Mouse (Mus musculus) CH12.LX (cell line): Measurements from ENCODE around the gene Mmp28. TPM values are rescaled to one million over a fixed set of nuclear protein-coding genes. Genes with fewer than 3 reads are reported as not detected.

Experiments used
- DNase-seq: peaks from one replicate; pipeline ENCODE4 v3.0.0-alpha.2; 2013; ENCODE audit errors: extremely low read depth
- H3K27ac ChIP-seq: 2 replicates; pipeline ENCODE4 v1.5.1; 2012; ENCODE audit warnings: low read depth, mild to moderate bottlenecking, control low read depth, moderate library complexity; ENCODE audit not compliant: insufficient read depth
- H3K27me3 ChIP-seq: replicated peaks from 2 replicates; pipeline ENCODE3; 2012; ENCODE audit warnings: inconsistent platforms
- H3K36me3 ChIP-seq, 2 experiments: replicated peaks in 1 of 2; 2 replicates each; pipeline versions ENCODE3 to v1.6.1; 2012; ENCODE audit warnings: inconsistent platforms in 1 of 2, low read length in 1 of 2, mild to moderate bottlenecking in 1 of 2, mixed read lengths in 1 of 2, moderate library complexity in 1 of 2; ENCODE audit not compliant: control insufficient read depth in 1 of 2, insufficient read depth in 1 of 2
- H3K4me1 ChIP-seq, 2 experiments: 2 replicates each; pipeline ENCODE4 v1.6.1; 2012; ENCODE audit warnings: inconsistent platforms in 1 of 2, moderate library complexity in 1 of 2; ENCODE audit not compliant: insufficient read depth in 2 of 2, control insufficient read depth in 1 of 2
- H3K4me2 ChIP-seq: 2 replicates; pipeline ENCODE4 v1.6.1; 2012; ENCODE audit warnings: low read depth, mild to moderate bottlenecking, control low read depth; ENCODE audit not compliant: poor library complexity, insufficient read depth, severe bottlenecking
- H3K4me3 ChIP-seq, 3 experiments: fragments of 150-350 bp in 1 of 3; sonication (generic) in 1 of 3; replicated peaks in 1 of 3; 2 replicates each; pipeline versions ENCODE3 to v1.5.1; 2011 to 2012; ENCODE audit warnings: low read depth in 2 of 3, low read length in 2 of 3, mild to moderate bottlenecking in 2 of 3, moderate library complexity in 2 of 3, control low read depth in 1 of 3, improper control_type of control experiment in 1 of 3, inconsistent platforms in 1 of 3, mixed read lengths in 1 of 3; ENCODE audit not compliant: poor library complexity in 1 of 3
- H3K79me2 ChIP-seq: replicated peaks from 2 replicates; pipeline ENCODE4 v1.6.1; 2012; ENCODE audit warnings: mild to moderate bottlenecking, moderate library complexity; ENCODE audit not compliant: control insufficient read depth, poor library complexity, insufficient read depth, severe bottlenecking; ENCODE audit errors: extremely low read depth
- H3K9ac ChIP-seq: 2 replicates; pipeline ENCODE4 v1.6.1; 2012; ENCODE audit warnings: low read depth, mild to moderate bottlenecking, control low read depth, moderate library complexity; ENCODE audit not compliant: insufficient read depth
- H3K9me3 ChIP-seq: replicated peaks from 2 replicates; pipeline ENCODE3; 2012; ENCODE audit warnings: low read length, inconsistent platforms, mixed read lengths
- BHLHE40 ChIP-seq: IDR thresholded peaks from 2 replicates; pipeline ENCODE4 v1.6.1; 2011; ENCODE audit warnings: mild to moderate bottlenecking, low read depth, low read length, improper control_type of control experiment
- CHD2 ChIP-seq: IDR thresholded peaks from 2 replicates; pipeline ENCODE4 v1.6.1; 2011; ENCODE audit warnings: low read length, improper control_type of control experiment
- CTCF ChIP-seq, 2 experiments: IDR thresholded peaks in 1 of 2; conservative IDR thresholded peaks in 1 of 2; 2 replicates each; pipeline ENCODE4 v1.5.1; 2011 to 2012; ENCODE audit warnings: low read depth in 2 of 2, low read length in 2 of 2, improper control_type of control experiment in 1 of 2, inconsistent platforms in 1 of 2, mild to moderate bottlenecking in 1 of 2, moderate library complexity in 1 of 2
- E2F4 ChIP-seq: IDR thresholded peaks from 2 replicates; pipeline ENCODE4 v1.6.1; 2011; ENCODE audit warnings: low read depth, low read length, improper control_type of control experiment; ENCODE audit not compliant: insufficient replicate concordance
- ELF1 ChIP-seq: IDR thresholded peaks from 2 replicates; pipeline ENCODE4 v1.6.1; 2014; ENCODE audit warnings: low read depth, mild to moderate bottlenecking, inconsistent platforms, low read length, improper control_type of control experiment
- EP300 ChIP-seq: IDR thresholded peaks from 2 replicates; pipeline ENCODE4 v1.6.1; 2011; ENCODE audit warnings: low read length, improper control_type of control experiment
- GABPA ChIP-seq: IDR thresholded peaks from 2 replicates; pipeline ENCODE4 v1.6.1; 2012; ENCODE audit warnings: low read depth, low read length, improper control_type of control experiment, inconsistent platforms; ENCODE audit not compliant: insufficient replicate concordance
- HCFC1 ChIP-seq: IDR thresholded peaks from 2 replicates; pipeline ENCODE4 v1.6.1; 2012; ENCODE audit warnings: low read depth, mild to moderate bottlenecking, inconsistent platforms, low read length, improper control_type of control experiment
- IRF4 ChIP-seq: IDR thresholded peaks from 2 replicates; pipeline ENCODE4 v1.6.1; 2014; ENCODE audit warnings: low read depth, mild to moderate bottlenecking, inconsistent platforms, low read length, improper control_type of control experiment
- JUN ChIP-seq: IDR thresholded peaks from 2 replicates; pipeline ENCODE4 v1.6.1; 2011; ENCODE audit warnings: low read depth, mild to moderate bottlenecking, low read length, improper control_type of control experiment, moderate library complexity; ENCODE audit not compliant: insufficient read depth
- JUND ChIP-seq: conservative IDR thresholded peaks from 2 replicates; pipeline ENCODE4 v1.6.1; 2011; ENCODE audit warnings: low read depth, low read length, improper control_type of control experiment
- KAT2A ChIP-seq: IDR thresholded peaks from 2 replicates; pipeline ENCODE4 v1.6.1; 2012; ENCODE audit warnings: low read length, improper control_type of control experiment, inconsistent platforms; ENCODE audit not compliant: insufficient replicate concordance
- MAX ChIP-seq: IDR thresholded peaks from 2 replicates; pipeline ENCODE4 v1.6.1; 2011; ENCODE audit warnings: low read length, improper control_type of control experiment
- MAZ ChIP-seq: IDR thresholded peaks from 2 replicates; pipeline ENCODE4 v1.6.1; 2012; ENCODE audit warnings: low read depth, mild to moderate bottlenecking, inconsistent platforms, low read length, improper control_type of control experiment, moderate library complexity
- MEF2A ChIP-seq: IDR thresholded peaks from 2 replicates; pipeline ENCODE4 v1.6.1; 2014; ENCODE audit warnings: low read depth, mild to moderate bottlenecking, inconsistent platforms, low read length, improper control_type of control experiment, borderline replicate concordance
- MXI1 ChIP-seq: IDR thresholded peaks from 2 replicates; pipeline ENCODE4 v1.6.1; 2011; ENCODE audit warnings: mild to moderate bottlenecking, low read depth, low read length, improper control_type of control experiment
- MYC ChIP-seq: IDR thresholded peaks from 2 replicates; pipeline ENCODE4 v1.6.1; 2011; ENCODE audit warnings: low read depth, mild to moderate bottlenecking, improper control_type of control experiment, low read length
- NELFE ChIP-seq: IDR thresholded peaks from 2 replicates; pipeline ENCODE4 v1.6.1; 2011; ENCODE audit warnings: low read depth, low read length, improper control_type of control experiment
- NRF1 ChIP-seq: IDR thresholded peaks from 2 replicates; pipeline ENCODE4 v1.6.1; 2014; ENCODE audit warnings: low read depth, mild to moderate bottlenecking, inconsistent platforms, low read length, improper control_type of control experiment, moderate library complexity
- PAX5 ChIP-seq: IDR thresholded peaks from 2 replicates; pipeline ENCODE4 v1.6.1; 2012; ENCODE audit warnings: low read length, inconsistent platforms, mixed read lengths
- POLR2A ChIP-seq: IDR thresholded peaks from 2 replicates; pipeline ENCODE4 v1.6.1; 2011; ENCODE audit warnings: low read depth, mild to moderate bottlenecking, improper control_type of control experiment, low read length
- POLR2AphosphoS2 ChIP-seq: IDR thresholded peaks from 2 replicates; pipeline ENCODE4 v1.6.1; 2011; ENCODE audit warnings: low read depth, low read length, improper control_type of control experiment
- RAD21 ChIP-seq: IDR thresholded peaks from 2 replicates; pipeline ENCODE4 v1.6.1; 2011; ENCODE audit warnings: low read depth, mild to moderate bottlenecking, low read length, improper control_type of control experiment, moderate library complexity
- SIN3A ChIP-seq: IDR thresholded peaks from 2 replicates; pipeline ENCODE4 v1.6.1; 2012; ENCODE audit warnings: low read length, improper control_type of control experiment, inconsistent platforms
- SMC3 ChIP-seq: IDR thresholded peaks from 2 replicates; pipeline ENCODE4 v1.6.1; 2011; ENCODE audit warnings: low read depth, low read length, improper control_type of control experiment
- TBP ChIP-seq: conservative IDR thresholded peaks from 2 replicates; pipeline ENCODE4 v1.6.1; 2011; ENCODE audit warnings: low read depth, low read length, improper control_type of control experiment
- TCF12 ChIP-seq: IDR thresholded peaks from 2 replicates; pipeline ENCODE4 v1.6.1; 2014; ENCODE audit warnings: low read depth, mild to moderate bottlenecking, inconsistent platforms, low read length, improper control_type of control experiment
- UBTF ChIP-seq: IDR thresholded peaks from 2 replicates; pipeline ENCODE4 v1.6.1; 2012; ENCODE audit warnings: low read depth, mild to moderate bottlenecking, inconsistent platforms, low read length, improper control_type of control experiment, moderate library complexity
- USF1 ChIP-seq: IDR thresholded peaks from 2 replicates; pipeline ENCODE4 v1.6.1; 2014; ENCODE audit warnings: low read depth, mild to moderate bottlenecking, inconsistent platforms, low read length, improper control_type of control experiment
- USF2 ChIP-seq: conservative IDR thresholded peaks from 2 replicates; pipeline ENCODE4 v1.6.1; 2011; ENCODE audit warnings: low read depth, low read length, improper control_type of control experiment
- ZC3H11A ChIP-seq: IDR thresholded peaks from 2 replicates; pipeline ENCODE4 v1.6.1; 2012; ENCODE audit warnings: low read depth, mild to moderate bottlenecking, inconsistent platforms, low read length, improper control_type of control experiment
- ZKSCAN1 ChIP-seq: IDR thresholded peaks from 2 replicates; pipeline ENCODE4 v1.6.1; 2012; ENCODE audit warnings: low read depth, inconsistent platforms, low read length, improper control_type of control experiment, borderline replicate concordance
- ZNF384 ChIP-seq: IDR thresholded peaks from 2 replicates; pipeline ENCODE4 v1.6.1; 2012; ENCODE audit warnings: low read depth, low read length, improper control_type of control experiment, inconsistent platforms
- dilution Hi-C: fragments of 300-500 bp; cut with MboI; formaldehyde crosslinking; loops from 2 replicates; pipeline ENCODE4 v1.14.3; 2020; ENCODE audit warnings: low sequenced_read_pairs; ENCODE audit not compliant: extremely low pct_unique_long_range_greater_than_20kb, extremely low pct_ligation_motif_present
- in situ Hi-C: fragments of 300-500 bp; cut with MboI; formaldehyde crosslinking; loops from 3 replicates; pipeline ENCODE4 v1.14.3; 2019; ENCODE audit warnings: low sequenced_read_pairs, low pct_ligation_motif_present, low pct_unique_long_range_greater_than_20kb, mixed read lengths
- polyA plus RNA-seq: library from polyadenylated mRNA; unstranded; fragments of >175 nt; gene quantifications from 2 replicates; pipeline ENCODE4 v1.2.1, GENCODE M21; 2012; ENCODE audit warnings: low read depth; ENCODE audit not compliant: insufficient read length
- total RNA-seq, 2 experiments: library from RNA; depleted of rRNA; stranded (reverse); fragments of 300-350 nt in 1 of 2; fragments of >200 nt in 1 of 2; gene quantifications; 2 replicates each; pipeline ENCODE4 v1.2.3; 2012 to 2014

The Mmp28 gene
- total and polyA plus RNA-seq, 3 experiments, result 0.17 TPM; not detected in 2

- H3K27me3 ChIP-seq, result peaks cover 71% of the 10 kb centered on the region
- dilution Hi-C loops, result no loop called here
- H3K79me2 ChIP-seq, result no peaks in the 10 kb centered on the region
- H3K4me2 ChIP-seq, result peak overlapping the region; percentile 77
- peaks cover 13 to 21% of the 10 kb centered on the region in 2 experiments for H3K4me1 ChIP-seq
- in situ Hi-C loops, result loop anchor here (5.0 kb wide), 1 partner anchor 100 kb away; no protein-coding TSS in a partner anchor
- H3K27ac ChIP-seq, result no peak overlapping the region
- peak overlapping the region in 2 of 3 experiments; percentile 6 to 43 for H3K4me3 ChIP-seq
- H3K9ac ChIP-seq, result no peak overlapping the region
- no peaks in the 10 kb centered on the region for H3K36me3 ChIP-seq
- no peaks in the 10 kb centered on the region for H3K9me3 ChIP-seq
- TF ChIP-seq POLR2A (peak; percentile 36; the same call in 1 of the 2 replicates), MYC (peak; percentile 87; the same call in 1 of the 2 replicates), JUN (no peak), MAX (peak; percentile 88), MXI1 (peak; percentile 63; the same call in 1 of the 2 replicates)
- peak; percentile 56 for DNase-seq
Measured at GRCm38 (mm10) chr11:83426964-83427363, 35.9 kb downstream of the Mmp28 start.

GRCm38 (mm10) chr11:83424681-83425080 lies 38.2 kb downstream of the Mmp28 start:
- Histone ChIP-seq H3K4me3 (no peak overlapping the region), H3K4me2 (no peak overlapping the region), H3K36me3 (no peaks in the 10 kb centered on the region), H3K9me3 (no peaks in the 10 kb centered on the region), H3K27me3 (peaks cover 74% of the 10 kb centered on the region), H3K4me1 (peaks cover 13 to 21% of the 10 kb centered on the region in 2 experiments), H3K27ac (no peak overlapping the region), H3K9ac (no peak overlapping the region), H3K79me2 (no peaks in the 10 kb centered on the region)
- peak; percentile 82 for DNase-seq
- dilution Hi-C loops (no loop called here), in situ Hi-C loops (loop anchor here (5.0 to 25.0 kb wide), 3 partner anchors 72 to 512 kb away; partner anchors contain the start of genes Nle1 and Unc45b)
- TF ChIP-seq ZNF384 (no peak), MAX (peak; percentile 56; the same call in 1 of the 2 replicates), ZC3H11A (peak; percentile 89), JUN (no peak), POLR2AphosphoS2 (no peak), SMC3 (peak; percentile 96), PAX5 (no peak), E2F4 (no peak), TBP (no peak), KAT2A (no peak), MXI1 (0 out of 2 replicates have a peak, but pooled peaks have one; percentile 36), EP300 (no peak), TCF12 (no peak), IRF4 (peak; percentile 70), GABPA (no peak), HCFC1 (no peak), BHLHE40 (no peak), MYC (0 out of 2 replicates have a peak, but pooled peaks have one; percentile 52), CTCF (conservative IDR thresholded peaks at IDR 0.05 in 1 of 2, IDR thresholded peaks at IDR 0.05 in 1 of 2; ENCODE audit: low read depth in 2 of 2, low read length in 2 of 2) (peak; percentile 91 to 99), USF1 (no peak), JUND (peak; percentile 55), UBTF (no peak), POLR2A (no peak), USF2 (no peak), ZKSCAN1 (no peak), NELFE (peak; percentile 62; the same call in 1 of the 2 replicates), CHD2 (no peak), ELF1 (no peak), MAZ (peak; percentile 85), NRF1 (no peak), MEF2A (0 out of 2 replicates have a peak, but pooled peaks have one; percentile 15), RAD21 (no peak; the same call in none of the 2 replicates), SIN3A (0 out of 2 replicates have a peak, but pooled peaks have one; percentile 52)
